Mouse (Mus musculus) CH12.LX (cell line): ENCODE measurements around the gene Fbxo36. TPM values are rescaled to one million over a fixed set of nuclear protein-coding genes. Genes with fewer than 3 reads are reported as not detected.
A peak's percentile ranks its signal among the peaks of the same experiment; 100 is the strongest.

ENCODE experiments used
- DNase-seq: peaks from one replicate; pipeline ENCODE4 v3.0.0-alpha.2; 2013; ENCODE audit errors: extremely low read depth
- H3K27ac ChIP-seq: 2 replicates; pipeline ENCODE4 v1.5.1; 2012; ENCODE audit warnings: low read depth, mild to moderate bottlenecking, control low read depth, moderate library complexity; ENCODE audit not compliant: insufficient read depth
- H3K27me3 ChIP-seq: replicated peaks from 2 replicates; pipeline ENCODE3; 2012; ENCODE audit warnings: inconsistent platforms
- H3K36me3 ChIP-seq, 2 experiments: replicated peaks in 1 of 2; 2 replicates each; pipeline versions ENCODE3 to v1.6.1; 2012; ENCODE audit warnings: inconsistent platforms in 1 of 2, low read length in 1 of 2, mild to moderate bottlenecking in 1 of 2, mixed read lengths in 1 of 2, moderate library complexity in 1 of 2; ENCODE audit not compliant: control insufficient read depth in 1 of 2, insufficient read depth in 1 of 2
- H3K4me1 ChIP-seq, 2 experiments: 2 replicates each; pipeline ENCODE4 v1.6.1; 2012; ENCODE audit warnings: inconsistent platforms in 1 of 2, moderate library complexity in 1 of 2; ENCODE audit not compliant: insufficient read depth in 2 of 2, control insufficient read depth in 1 of 2
- H3K4me2 ChIP-seq: 2 replicates; pipeline ENCODE4 v1.6.1; 2012; ENCODE audit warnings: low read depth, mild to moderate bottlenecking, control low read depth; ENCODE audit not compliant: poor library complexity, insufficient read depth, severe bottlenecking
- H3K4me3 ChIP-seq, 3 experiments: fragments of 150-350 bp in 1 of 3; sonication (generic) in 1 of 3; replicated peaks in 1 of 3; 2 replicates each; pipeline versions ENCODE3 to v1.5.1; 2011 to 2012; ENCODE audit warnings: low read depth in 2 of 3, low read length in 2 of 3, mild to moderate bottlenecking in 2 of 3, moderate library complexity in 2 of 3, control low read depth in 1 of 3, improper control_type of control experiment in 1 of 3, inconsistent platforms in 1 of 3, mixed read lengths in 1 of 3; ENCODE audit not compliant: poor library complexity in 1 of 3
- H3K79me2 ChIP-seq: replicated peaks from 2 replicates; pipeline ENCODE4 v1.6.1; 2012; ENCODE audit warnings: mild to moderate bottlenecking, moderate library complexity; ENCODE audit not compliant: control insufficient read depth, poor library complexity, insufficient read depth, severe bottlenecking; ENCODE audit errors: extremely low read depth
- H3K9ac ChIP-seq: 2 replicates; pipeline ENCODE4 v1.6.1; 2012; ENCODE audit warnings: low read depth, mild to moderate bottlenecking, control low read depth, moderate library complexity; ENCODE audit not compliant: insufficient read depth
- H3K9me3 ChIP-seq: replicated peaks from 2 replicates; pipeline ENCODE3; 2012; ENCODE audit warnings: low read length, inconsistent platforms, mixed read lengths
- CHD1 ChIP-seq: IDR thresholded peaks from 2 replicates; pipeline ENCODE4 v1.6.1; 2012; ENCODE audit warnings: low read depth, low read length, improper control_type of control experiment, inconsistent platforms
- CTCF ChIP-seq, 2 experiments: IDR thresholded peaks in 1 of 2; conservative IDR thresholded peaks in 1 of 2; 2 replicates each; pipeline ENCODE4 v1.5.1; 2011 to 2012; ENCODE audit warnings: low read depth in 2 of 2, low read length in 2 of 2, improper control_type of control experiment in 1 of 2, inconsistent platforms in 1 of 2, mild to moderate bottlenecking in 1 of 2, moderate library complexity in 1 of 2
- E2F4 ChIP-seq: IDR thresholded peaks from 2 replicates; pipeline ENCODE4 v1.6.1; 2011; ENCODE audit warnings: low read depth, low read length, improper control_type of control experiment; ENCODE audit not compliant: insufficient replicate concordance
- EP300 ChIP-seq: IDR thresholded peaks from 2 replicates; pipeline ENCODE4 v1.6.1; 2011; ENCODE audit warnings: low read length, improper control_type of control experiment
- HCFC1 ChIP-seq: IDR thresholded peaks from 2 replicates; pipeline ENCODE4 v1.6.1; 2012; ENCODE audit warnings: low read depth, mild to moderate bottlenecking, inconsistent platforms, low read length, improper control_type of control experiment
- JUN ChIP-seq: IDR thresholded peaks from 2 replicates; pipeline ENCODE4 v1.6.1; 2011; ENCODE audit warnings: low read depth, mild to moderate bottlenecking, low read length, improper control_type of control experiment, moderate library complexity; ENCODE audit not compliant: insufficient read depth
- MAX ChIP-seq: IDR thresholded peaks from 2 replicates; pipeline ENCODE4 v1.6.1; 2011; ENCODE audit warnings: low read length, improper control_type of control experiment
- NRF1 ChIP-seq: IDR thresholded peaks from 2 replicates; pipeline ENCODE4 v1.6.1; 2014; ENCODE audit warnings: low read depth, mild to moderate bottlenecking, inconsistent platforms, low read length, improper control_type of control experiment, moderate library complexity
- RAD21 ChIP-seq: IDR thresholded peaks from 2 replicates; pipeline ENCODE4 v1.6.1; 2011; ENCODE audit warnings: low read depth, mild to moderate bottlenecking, low read length, improper control_type of control experiment, moderate library complexity
- SMC3 ChIP-seq: IDR thresholded peaks from 2 replicates; pipeline ENCODE4 v1.6.1; 2011; ENCODE audit warnings: low read depth, low read length, improper control_type of control experiment
- ZC3H11A ChIP-seq: IDR thresholded peaks from 2 replicates; pipeline ENCODE4 v1.6.1; 2012; ENCODE audit warnings: low read depth, mild to moderate bottlenecking, inconsistent platforms, low read length, improper control_type of control experiment
- ZNF384 ChIP-seq: IDR thresholded peaks from 2 replicates; pipeline ENCODE4 v1.6.1; 2012; ENCODE audit warnings: low read depth, low read length, improper control_type of control experiment, inconsistent platforms
- dilution Hi-C: fragments of 300-500 bp; cut with MboI; formaldehyde crosslinking; loops from 2 replicates; pipeline ENCODE4 v1.14.3; 2020; ENCODE audit warnings: low sequenced_read_pairs; ENCODE audit not compliant: extremely low pct_unique_long_range_greater_than_20kb, extremely low pct_ligation_motif_present
- in situ Hi-C: fragments of 300-500 bp; cut with MboI; formaldehyde crosslinking; loops from 3 replicates; pipeline ENCODE4 v1.14.3; 2019; ENCODE audit warnings: low sequenced_read_pairs, low pct_ligation_motif_present, low pct_unique_long_range_greater_than_20kb, mixed read lengths
- polyA plus RNA-seq: library from polyadenylated mRNA; unstranded; fragments of >175 nt; gene quantifications from 2 replicates; pipeline ENCODE4 v1.2.1, GENCODE M21; 2012; ENCODE audit warnings: low read depth; ENCODE audit not compliant: insufficient read length
- total RNA-seq, 2 experiments: library from RNA; depleted of rRNA; stranded (reverse); fragments of 300-350 nt in 1 of 2; fragments of >200 nt in 1 of 2; gene quantifications; 2 replicates each; pipeline ENCODE4 v1.2.3; 2012 to 2014

Gene Fbxo36
- total and polyA plus RNA-seq, 3 experiments, result 2.5 to 3.8 (median 3.0) TPM

- H3K9ac ChIP-seq, result peak overlapping the region; percentile 42; the same call in 1 of the 2 replicates
Observed at GRCm38 (mm10) chr1:84934151-84934502, 94.5 kb downstream of the Fbxo36 start.

GRCm38 (mm10) chr1:84934503-84935333 lies 95.1 kb downstream of the Fbxo36 start, which contains the start of gene Slc16a14:
TSS of gene Slc16a14 (minus strand) at chr1:84935134.
- dilution Hi-C loops, result no loop called here
- peak within 1 kb of the TSS; percentile 81 for H3K9ac ChIP-seq
- peaks cover 7% of the 10 kb centered on the region for H3K27me3 ChIP-seq
- peak within 1 kb of the TSS; percentile 38 to 63 (median 44) for H3K4me3 ChIP-seq
- H3K79me2 ChIP-seq, result no peaks in the 10 kb centered on the region
- peak within 1 kb of the TSS; percentile 25; the same call in 1 of the 2 replicates for H3K27ac ChIP-seq
- in situ Hi-C loops, result no loop called here
- no peak for DNase-seq
- peaks cover 12% of the 10 kb centered on the region for H3K9me3 ChIP-seq
- peak in 1 of 2 experiments; percentile 30; a peak in 2 of 4 replicates for TF ChIP-seq CTCF (conservative IDR thresholded peaks at IDR 0.05 in 1 of 2, IDR thresholded peaks at IDR 0.05 in 1 of 2; ENCODE audit: low read depth in 2 of 2, low read length in 2 of 2)
- no peak; the same call in 1 of the 2 replicates for TF ChIP-seq SMC3
- peak; percentile 64 for TF ChIP-seq ZNF384
- H3K36me3 ChIP-seq, result no peaks in the 10 kb centered on the region
- peak within 1 kb of the TSS; percentile 40; the same call in 1 of the 2 replicates for H3K4me2 ChIP-seq
- peaks cover 0 to 13% of the 10 kb centered on the region in 2 experiments; a peak in 2 of 4 replicates for H3K4me1 ChIP-seq

More at GRCm38 (mm10) chr1:84934151-84934502, 94.5 kb downstream of the Fbxo36 start:
- H3K27me3 ChIP-seq, result peaks cover 7% of the 10 kb centered on the region
- peak overlapping the region; percentile 25; the same call in 1 of the 2 replicates for H3K4me2 ChIP-seq
- peaks cover 12% of the 10 kb centered on the region for H3K9me3 ChIP-seq
- DNase-seq, result no peak
- no peaks in the 10 kb centered on the region for H3K79me2 ChIP-seq
- no peak for TF ChIP-seq CHD1
- no peak for TF ChIP-seq EP300
- TF ChIP-seq SMC3, result no peak
- TF ChIP-seq JUN, result no peak
- no peak for TF ChIP-seq ZNF384
- TF ChIP-seq NRF1, result no peak
- TF ChIP-seq HCFC1, result no peak
- TF ChIP-seq RAD21, result no peak
- TF ChIP-seq E2F4, result no peak
- TF ChIP-seq ZC3H11A, result no peak
- TF ChIP-seq MAX, result no peak
- H3K27ac ChIP-seq, result no peak overlapping the region
- peaks cover 0 to 9% of the 10 kb centered on the region in 2 experiments; a peak in 2 of 4 replicates for H3K4me1 ChIP-seq
- H3K4me3 ChIP-seq, result peak overlapping the region; percentile 38 to 63 (median 44)
- dilution Hi-C loops (no loop called here), in situ Hi-C loops (no loop called here)
- H3K36me3 ChIP-seq, result no peaks in the 10 kb centered on the region
